Mouse (Mus musculus): ENCODE measurements around the gene Ccdc173.
A peak's percentile ranks its signal among the peaks of the same experiment; 100 is the strongest.
"Not testable (repeated sequence)": the region's sequence is repeated elsewhere in the genome, so short reads cannot be mapped to it uniquely, and the experiment has no call there.

Gene Ccdc173

DNA sequence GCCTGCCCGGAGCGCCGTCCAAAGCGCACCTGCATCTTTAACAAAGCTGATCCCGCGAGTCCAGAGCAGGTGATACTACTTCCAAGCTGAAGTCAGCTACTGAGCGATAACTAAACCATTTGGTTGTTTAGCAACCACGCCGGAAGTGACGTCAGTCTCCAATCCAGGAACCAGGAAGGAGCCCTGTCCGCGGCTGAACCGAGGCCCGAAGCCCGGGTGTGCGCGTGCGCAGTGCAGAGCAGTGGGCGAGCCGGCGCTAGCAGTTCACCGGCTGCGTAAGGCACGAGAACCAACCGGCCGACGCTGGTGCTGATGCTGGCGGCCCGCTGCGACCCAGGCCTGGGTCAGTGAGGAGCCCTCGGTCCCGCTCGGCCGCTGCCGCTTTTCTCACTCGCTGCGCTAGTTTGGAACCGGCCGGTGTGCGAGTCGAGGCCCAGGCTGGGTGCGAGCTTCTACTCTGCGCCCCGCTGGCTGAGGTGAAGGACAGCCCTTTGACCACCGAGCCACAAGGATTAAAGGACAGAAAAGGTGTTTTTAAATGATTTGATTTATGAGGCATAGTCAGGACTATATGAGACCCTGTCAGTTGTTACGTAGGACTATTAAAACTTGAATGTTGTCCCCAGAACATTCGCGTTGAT lies at the start of gene Ccdc173, which contains the start of gene Phospho2:
TSS of gene Ccdc173 (minus strand) at position 147 of the 641 bp plus-strand sequence.
TSS of gene Phospho2 (plus strand) at position 195 of the 641 bp plus-strand sequence.
- peak; percentile 99 for DNase-seq (ENCODE audit: low spot score)

GRCm38 (mm10) chr2:69838707-69839106 lies 49.3 kb upstream of the Ccdc173 start:
- no peak for DNase-seq (ENCODE audit: low spot score)

DNA sequence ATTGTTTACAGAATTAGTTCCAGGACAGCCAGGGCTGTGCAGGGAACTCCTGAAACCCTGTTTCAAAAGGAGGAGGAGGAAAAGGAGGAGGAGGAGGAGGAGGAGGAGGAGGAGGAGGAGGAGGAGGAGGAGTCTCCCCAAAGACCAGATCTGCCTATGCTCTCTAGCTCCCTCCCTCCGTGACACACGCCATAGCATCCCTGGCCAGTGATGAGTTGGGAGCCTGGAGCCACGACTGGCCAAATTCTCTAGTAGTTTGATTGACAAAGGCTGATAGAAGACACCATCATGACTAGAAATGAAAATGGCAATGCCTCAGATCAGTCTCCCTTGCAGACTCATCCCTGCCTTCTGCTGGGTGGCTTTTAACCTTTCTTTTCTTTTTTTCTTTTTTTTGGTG lies 48.6 kb upstream of the Ccdc173 start:
- no peak for DNase-seq (ENCODE audit: low spot score)

GRCm38 (mm10) chr2:69837244-69837967 lies 48.0 kb upstream of the Ccdc173 start:
- DNase-seq (ENCODE audit: low spot score): no peak

DNA sequence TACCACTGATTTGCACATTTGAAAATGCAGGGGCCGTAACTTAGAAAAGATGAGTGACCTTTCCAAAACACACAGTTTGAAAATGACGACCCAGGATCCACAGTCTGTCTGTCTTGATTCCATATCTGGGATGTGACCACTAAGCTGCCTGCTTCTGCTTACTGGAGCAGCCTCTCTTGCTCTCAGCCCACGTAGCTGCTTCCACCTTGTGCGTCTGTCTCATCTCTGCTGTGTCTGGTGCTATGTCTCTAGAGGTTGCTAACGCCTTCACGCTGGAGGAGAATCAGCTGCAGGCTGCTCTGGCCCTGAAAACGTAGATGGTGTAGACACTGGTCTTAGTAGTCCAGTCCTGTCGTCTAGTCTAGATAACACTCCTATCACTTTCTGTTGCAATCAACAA lies 40.7 kb upstream of the Ccdc173 start:
- no peak for DNase-seq (ENCODE audit: low spot score)

DNA sequence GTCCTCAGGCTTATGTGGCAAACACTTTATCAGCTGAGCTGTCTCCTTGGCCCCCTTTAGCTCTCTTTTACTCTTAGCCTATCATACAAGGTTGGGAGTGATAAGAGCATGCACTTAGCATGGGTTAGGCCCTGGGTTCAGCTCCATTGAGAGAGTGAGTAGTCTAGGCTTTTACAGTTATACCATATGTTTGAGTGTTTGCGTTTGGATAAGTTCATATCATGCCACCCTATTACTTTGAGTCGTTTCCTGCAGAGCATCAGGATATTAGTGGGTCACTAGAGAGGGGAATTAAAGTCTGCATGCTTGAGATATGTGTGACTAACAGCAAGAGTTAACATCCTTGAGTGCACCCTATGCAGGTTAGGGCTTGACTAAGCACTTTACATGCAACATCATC lies 40.3 kb upstream of the Ccdc173 start:
- DNase-seq (ENCODE audit: low spot score): no peak

GRCm38 (mm10) chr2:69828031-69828430 lies 38.7 kb upstream of the Ccdc173 start:
- no peak for DNase-seq (ENCODE audit: low spot score)

DNA sequence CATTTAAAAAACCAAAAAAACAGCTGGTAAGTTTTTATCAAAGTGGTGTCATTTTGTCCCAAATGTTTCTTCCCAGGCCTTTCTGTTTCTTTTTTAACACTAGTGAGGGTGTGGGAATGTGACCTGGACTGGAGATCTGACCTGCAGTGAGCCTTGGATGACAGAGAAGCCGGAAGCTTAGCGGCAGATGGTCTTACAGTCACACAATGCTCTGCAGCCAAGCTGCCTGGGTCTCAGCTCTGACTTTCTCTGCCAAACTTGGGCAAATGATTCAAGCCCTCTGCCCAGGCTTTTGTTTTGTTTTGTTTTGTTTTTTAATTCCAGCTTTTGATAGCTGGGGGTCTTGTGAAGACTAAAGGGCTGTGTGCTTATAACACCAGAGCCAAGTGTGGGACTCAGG lies 37.0 kb upstream of the Ccdc173 start:
- peak; percentile 15 for DNase-seq (ENCODE audit: low spot score)

DNA sequence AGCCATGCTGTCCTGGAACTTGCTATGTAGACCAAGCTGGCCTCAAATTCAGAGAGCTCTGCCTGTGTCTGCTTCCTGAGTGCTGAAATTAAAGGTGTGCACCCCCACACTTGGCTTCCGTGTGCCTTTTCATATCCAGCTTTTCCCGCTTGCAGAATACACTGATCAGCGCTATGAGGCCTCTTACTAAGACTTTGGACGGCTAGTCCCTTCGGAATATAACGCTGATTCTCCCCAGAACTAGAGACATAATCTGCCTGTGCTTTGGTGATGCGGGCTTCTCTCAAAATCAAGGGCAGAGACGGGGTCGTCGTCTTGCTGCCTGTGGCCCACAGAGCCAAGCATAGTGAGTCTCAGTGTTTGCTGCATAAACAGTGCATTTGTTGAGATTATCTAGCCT lies 36.5 kb upstream of the Ccdc173 start:
- no peak for DNase-seq (ENCODE audit: low spot score)

GRCm38 (mm10) chr2:69823129-69823677 lies 33.8 kb upstream of the Ccdc173 start:
- DNase-seq (ENCODE audit: low spot score): no peak

DNA sequence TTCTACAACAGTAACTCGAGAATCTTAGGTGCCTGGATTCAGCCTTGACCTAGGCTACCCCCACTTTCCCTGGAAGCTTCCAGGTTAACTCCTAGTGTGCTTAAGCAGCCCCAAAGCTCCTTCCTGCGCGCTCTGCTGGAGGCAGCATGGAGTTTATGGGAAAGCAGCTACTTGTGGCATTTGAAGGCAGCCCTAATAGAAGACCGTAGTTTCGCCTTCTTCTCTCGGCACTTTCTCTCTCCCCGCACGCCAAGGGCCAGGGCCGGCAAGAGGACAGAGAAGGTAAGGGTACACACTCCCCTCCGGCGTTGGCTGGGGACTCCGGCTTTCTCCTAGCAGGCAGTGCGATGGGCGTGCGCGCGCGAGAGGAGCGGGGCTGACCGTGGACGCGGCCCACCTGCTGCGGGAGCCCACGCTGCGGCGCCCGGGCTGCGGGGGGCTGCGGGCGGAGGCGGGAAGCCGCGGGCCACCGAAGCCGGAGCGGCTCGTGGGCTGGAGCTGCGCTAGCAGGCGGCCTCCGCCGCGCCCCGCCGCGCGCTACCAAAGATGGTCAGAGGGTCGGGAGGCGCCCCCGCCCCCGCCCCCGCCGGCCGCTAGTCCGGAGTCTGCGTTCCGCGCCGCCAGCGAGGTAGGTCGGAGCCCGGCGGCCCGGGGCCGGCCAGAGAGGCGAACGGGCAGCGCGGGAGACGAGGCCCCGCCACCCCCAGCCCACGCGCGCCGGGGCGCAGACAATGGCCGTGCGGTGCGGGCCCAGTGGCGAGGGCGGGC lies 33.2 kb upstream of the Ccdc173 start:
- peak; percentile 14 for DNase-seq (ENCODE audit: low spot score)

DNA sequence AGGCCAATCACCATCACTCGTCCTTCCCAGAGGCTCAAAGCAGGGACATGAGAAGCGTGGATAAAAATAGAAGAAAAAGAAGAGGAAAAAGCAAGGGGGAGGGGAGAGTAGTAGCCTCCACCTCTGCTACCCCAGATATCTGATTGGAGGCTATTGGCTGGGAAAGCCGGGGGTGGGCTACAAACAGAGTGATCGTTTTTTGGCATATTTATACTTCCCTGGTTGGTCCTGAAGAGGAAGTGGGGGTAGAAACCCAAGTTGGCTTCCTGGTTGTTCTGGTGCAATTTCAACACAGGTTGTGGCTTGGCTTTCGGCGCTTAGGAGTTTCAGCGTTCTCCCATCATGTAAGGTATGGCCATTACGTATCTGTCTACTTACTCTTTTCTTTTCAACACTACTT lies 32.3 kb upstream of the Ccdc173 start, which contains the start of gene Klhl23:
TSS of gene Klhl23 (plus strand) at position 234 of the 400 bp plus-strand sequence.
- DNase-seq (ENCODE audit: low spot score): peak; percentile 6

DNA sequence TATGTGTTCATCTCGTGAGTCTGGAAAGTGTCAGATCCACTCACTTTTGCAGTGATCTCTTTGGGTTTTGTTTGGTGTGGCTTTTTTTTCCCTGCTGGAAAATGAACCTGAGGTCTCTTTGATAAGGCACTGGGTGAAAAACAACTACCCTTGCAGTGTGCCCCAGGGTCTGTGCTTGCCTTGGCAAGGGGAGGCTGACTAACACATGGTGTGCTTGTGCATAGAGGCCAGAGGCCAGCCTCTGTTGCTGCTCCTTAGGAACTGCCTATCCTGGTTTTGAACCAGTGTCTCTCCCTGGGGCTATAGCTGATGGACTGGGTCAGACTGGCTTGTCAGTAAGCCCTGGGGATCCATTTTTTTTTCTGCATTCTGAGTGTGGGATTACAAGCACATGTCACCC lies 30.8 kb upstream of the Ccdc173 start:
- DNase-seq (ENCODE audit: low spot score): no peak

GRCm38 (mm10) chr2:69818350-69819085 lies 29.1 kb upstream of the Ccdc173 start:
- DNase-seq (ENCODE audit: low spot score): no peak

DNA sequence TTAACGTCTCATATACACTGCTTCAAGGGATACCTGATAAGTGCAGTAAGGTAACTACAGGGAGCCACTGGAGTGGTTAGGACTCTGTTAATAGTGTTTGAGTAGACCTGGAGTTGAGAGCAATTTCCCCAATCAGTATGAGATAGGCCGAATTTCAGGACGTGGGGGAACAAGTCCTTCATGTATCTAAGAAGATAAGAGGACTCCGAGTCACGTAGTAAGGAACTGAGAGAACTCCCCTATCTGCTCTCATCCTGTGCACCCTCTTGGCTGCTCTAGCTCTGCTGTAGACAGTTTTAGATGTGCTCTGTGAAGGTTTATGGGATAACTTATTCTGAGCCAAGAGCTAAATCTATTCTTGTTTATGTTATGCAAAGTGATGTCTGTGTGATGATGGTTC lies 27.2 kb upstream of the Ccdc173 start:
- DNase-seq (ENCODE audit: low spot score): no peak

DNA sequence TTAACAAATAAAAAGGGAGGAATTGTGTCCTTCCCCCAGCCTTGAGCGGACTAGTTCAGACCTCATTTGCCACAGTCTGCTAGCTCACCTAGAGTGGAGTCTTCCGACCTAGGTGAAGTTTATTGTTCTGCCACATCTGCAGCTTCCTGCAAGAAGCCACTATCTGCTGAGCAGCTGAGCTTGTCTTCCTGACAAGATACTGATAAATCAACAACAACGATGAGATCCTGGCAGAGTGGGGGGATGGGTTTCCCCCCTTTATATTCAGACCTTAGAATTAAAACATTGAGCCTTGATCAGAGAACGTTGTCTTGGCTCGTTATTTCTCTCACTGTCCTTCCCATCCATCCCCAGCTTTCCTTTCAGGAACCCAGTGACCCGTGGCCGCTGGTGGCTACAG lies 22.0 kb upstream of the Ccdc173 start:
- DNase-seq (ENCODE audit: low spot score): not testable (repeated sequence)

DNA sequence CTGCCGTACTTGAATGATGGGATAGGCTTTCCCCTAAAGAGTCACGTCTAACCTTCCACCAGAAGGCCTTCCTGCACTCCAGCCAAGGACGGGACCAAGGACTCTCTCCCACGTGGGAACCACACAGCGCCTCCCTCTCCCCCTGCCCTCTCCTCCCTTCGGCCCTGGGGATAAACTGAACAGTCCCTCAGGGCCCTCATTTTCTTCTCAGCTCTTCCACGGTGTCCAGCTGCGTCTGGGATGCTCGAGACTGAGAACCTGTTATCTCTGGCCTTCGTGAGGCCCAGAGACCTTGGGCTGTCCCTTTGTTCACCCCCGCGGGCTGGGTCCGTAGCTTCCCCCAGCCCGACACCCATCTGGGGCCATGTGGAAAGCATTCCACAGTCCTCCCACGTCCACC lies 20.8 kb upstream of the Ccdc173 start:
- no peak for DNase-seq (ENCODE audit: low spot score)

DNA sequence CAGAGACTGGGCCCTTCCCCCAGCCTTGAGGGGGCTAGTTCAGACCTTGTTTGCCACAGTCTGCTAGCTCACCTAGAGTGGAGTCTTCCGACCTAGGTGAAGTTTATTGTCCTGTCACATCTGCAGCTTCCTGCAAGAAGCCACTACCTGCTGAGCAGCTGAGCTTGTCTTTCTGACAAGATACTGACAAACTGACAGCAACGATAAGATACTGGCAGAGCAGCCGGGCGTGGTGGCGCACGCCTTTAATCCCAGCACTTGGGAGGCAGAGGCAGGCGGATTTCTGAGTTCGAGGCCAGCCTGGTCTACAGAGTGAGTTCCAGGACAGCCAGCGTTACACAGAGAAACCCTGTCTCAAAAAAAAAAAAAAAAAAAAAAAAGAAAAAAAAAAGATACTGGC lies 15.3 kb upstream of the Ccdc173 start:
- not testable (repeated sequence) for DNase-seq (ENCODE audit: low spot score)

- no peak for DNase-seq (ENCODE audit: low spot score)
Measured at GRCm38 (mm10) chr2:69803756-69804155, 14.4 kb upstream of the Ccdc173 start.

DNA sequence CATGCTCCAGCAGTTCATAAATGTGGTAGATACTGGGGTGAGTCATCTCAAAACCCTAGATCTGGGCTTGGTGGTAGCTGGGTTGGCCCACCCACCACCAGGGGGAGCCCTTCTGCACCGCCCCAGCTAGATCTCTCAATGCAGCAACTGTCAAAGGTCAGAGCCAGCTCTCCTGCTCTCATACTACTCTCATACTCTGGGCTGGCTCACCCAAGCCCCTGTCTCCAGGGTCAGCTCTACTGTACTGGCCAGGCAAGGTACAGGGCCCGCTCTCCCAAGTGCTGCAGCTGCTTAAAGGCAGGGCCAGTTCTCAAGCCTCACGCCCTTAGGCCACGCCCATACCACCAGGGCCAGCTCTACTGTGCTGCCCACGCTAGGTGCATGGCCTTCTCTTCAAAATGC lies 13.5 kb upstream of the Ccdc173 start:
- peak; percentile 80 for DNase-seq (ENCODE audit: low spot score)

DNA sequence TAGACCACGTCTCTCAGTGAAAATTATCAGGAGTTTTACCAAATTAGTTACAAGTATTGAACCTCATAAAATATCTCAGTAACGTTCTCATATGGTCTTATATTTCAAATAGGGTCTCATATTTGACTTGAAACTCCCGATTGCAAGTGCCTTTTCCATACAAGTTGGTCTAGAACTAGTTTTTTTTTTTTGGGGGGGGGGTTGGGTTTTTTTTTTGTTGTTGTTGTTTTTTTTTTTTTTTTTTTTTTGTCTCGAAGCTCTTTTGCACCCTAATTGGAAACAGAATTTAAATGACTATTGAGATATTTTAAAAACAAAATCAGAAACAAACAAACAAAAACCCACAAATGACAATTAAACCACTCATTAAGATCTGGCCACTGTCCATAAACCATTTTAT lies 1.3 kb upstream of the Ccdc173 start:
- DNase-seq (ENCODE audit: low spot score): no peak

DNA sequence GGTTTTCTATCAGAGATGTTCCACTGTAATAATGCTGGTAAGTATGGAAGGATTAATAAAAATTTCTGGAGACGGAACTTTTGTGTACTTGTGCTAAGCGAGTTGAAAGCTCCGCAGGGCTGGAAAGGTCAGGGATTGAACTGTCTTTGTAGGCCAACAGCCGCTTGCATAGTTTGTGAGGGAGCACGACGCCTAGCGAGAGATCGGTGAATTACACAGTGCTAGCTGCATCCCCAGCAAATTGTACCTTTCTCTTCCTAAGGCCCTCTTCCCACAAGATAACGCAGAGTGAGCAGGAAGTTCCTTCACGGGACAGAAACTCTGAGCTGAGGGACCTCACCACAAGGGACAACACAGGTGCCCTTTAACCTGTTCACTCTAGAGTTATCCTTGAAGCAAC lies 910 bp upstream of the Ccdc173 start:
- peak; percentile 87 for DNase-seq (ENCODE audit: low spot score)
